Mouse (Mus musculus): Measurements from ENCODE around the gene Nudt3. TPM values are rescaled to one million over a fixed set of nuclear protein-coding genes. Genes with fewer than 3 reads are reported as not detected.
"Not testable (repeated sequence)": the region's sequence is repeated elsewhere in the genome, so short reads cannot be mapped to it uniquely, and the experiment has no call there.

The Nudt3 gene
- polyA plus RNA-seq, 1 experiment from 2014 or later, result 20.5 TPM

DNA sequence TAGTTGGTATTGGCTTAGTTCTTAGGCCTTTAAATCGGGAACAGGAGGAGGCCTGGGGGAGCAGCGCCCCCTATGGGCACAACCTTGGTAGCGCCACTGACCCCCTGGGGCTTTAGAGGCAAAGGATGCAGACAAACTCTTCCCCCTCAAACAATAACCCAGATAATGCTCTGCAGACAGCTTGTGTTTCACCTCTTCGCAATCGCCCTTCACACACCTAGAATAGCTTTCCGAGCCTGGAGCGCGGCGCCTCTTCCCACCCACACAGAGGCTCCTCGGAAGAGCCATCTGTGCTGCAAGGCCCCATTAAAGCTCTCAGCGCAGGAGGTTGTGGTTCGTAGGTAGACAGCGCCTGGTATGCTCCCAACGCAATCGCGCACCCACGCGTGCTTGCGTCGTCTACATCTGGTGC is 15.6 kb upstream of the Nudt3 start:
- no peak overlapping the region for H3K4me2 ChIP-seq (ENCODE audit: low read depth, low read length)
- no peak for ATAC-seq (ENCODE audit: low read depth)
- H3K9ac ChIP-seq (ENCODE audit: low read depth, low read length), result no peak overlapping the region
- H3K27me3 ChIP-seq (ENCODE audit: control insufficient read depth, insufficient read depth, low read depth, low read length), result no peaks in the 10 kb centered on the region
- H3K4me3 ChIP-seq (ENCODE audit: low read depth, low read length), result no peak overlapping the region
- no peak overlapping the region for H3K27ac ChIP-seq (ENCODE audit: low read length)
- WGBS (ENCODE audit: insufficient replicate concordance), result 77% methylated on average over 20 of the region's 20 CpGs
- no peaks in the 10 kb centered on the region for H3K36me3 ChIP-seq (ENCODE audit: control insufficient read depth, insufficient read depth)
- H3K4me1 ChIP-seq (ENCODE audit: control insufficient read depth, low read depth, low read length), result peaks cover 11% of the 10 kb centered on the region
- no peaks in the 10 kb centered on the region for H3K9me3 ChIP-seq (replicated peaks; ENCODE audit: control insufficient read depth, low read length)

DNA sequence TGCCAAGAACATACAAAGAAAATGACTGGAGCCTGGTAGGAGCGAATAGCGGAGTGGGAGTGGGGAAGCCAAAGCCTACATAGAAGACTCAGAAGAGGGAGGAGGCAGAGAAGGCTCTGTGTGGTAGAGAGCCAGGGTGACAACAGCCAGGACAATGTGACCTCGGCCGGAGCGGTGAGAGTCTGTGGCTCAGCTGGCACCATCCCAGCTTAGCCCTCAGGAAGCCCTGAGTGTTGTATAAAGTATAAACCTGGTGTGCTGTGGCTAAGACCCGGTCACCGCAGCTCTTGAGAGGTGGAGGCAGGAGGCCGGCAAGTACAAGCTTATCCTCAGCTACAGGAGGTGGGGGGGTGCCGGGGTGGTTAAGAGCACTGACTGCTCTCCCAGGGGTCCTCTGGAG is 14.0 kb upstream of the Nudt3 start:
- H3K4me2 ChIP-seq (ENCODE audit: low read depth, low read length), result no peak overlapping the region
- H3K36me3 ChIP-seq (ENCODE audit: control insufficient read depth, insufficient read depth), result peaks cover 11% of the 10 kb centered on the region
- WGBS (ENCODE audit: insufficient replicate concordance), result 76% methylated on average over 9 of the region's 9 CpGs
- H3K27me3 ChIP-seq (ENCODE audit: control insufficient read depth, insufficient read depth, low read depth, low read length), result no peaks in the 10 kb centered on the region
- no peak overlapping the region for H3K4me3 ChIP-seq (ENCODE audit: low read depth, low read length)
- H3K27ac ChIP-seq (ENCODE audit: low read length), result no peak overlapping the region
- ATAC-seq (ENCODE audit: low read depth), result no peak
- H3K9me3 ChIP-seq (replicated peaks; ENCODE audit: control insufficient read depth, low read length), result no peaks in the 10 kb centered on the region
- peaks cover 27% of the 10 kb centered on the region for H3K4me1 ChIP-seq (ENCODE audit: control insufficient read depth, low read depth, low read length)
- no peak overlapping the region for H3K9ac ChIP-seq (ENCODE audit: low read depth, low read length)

DNA sequence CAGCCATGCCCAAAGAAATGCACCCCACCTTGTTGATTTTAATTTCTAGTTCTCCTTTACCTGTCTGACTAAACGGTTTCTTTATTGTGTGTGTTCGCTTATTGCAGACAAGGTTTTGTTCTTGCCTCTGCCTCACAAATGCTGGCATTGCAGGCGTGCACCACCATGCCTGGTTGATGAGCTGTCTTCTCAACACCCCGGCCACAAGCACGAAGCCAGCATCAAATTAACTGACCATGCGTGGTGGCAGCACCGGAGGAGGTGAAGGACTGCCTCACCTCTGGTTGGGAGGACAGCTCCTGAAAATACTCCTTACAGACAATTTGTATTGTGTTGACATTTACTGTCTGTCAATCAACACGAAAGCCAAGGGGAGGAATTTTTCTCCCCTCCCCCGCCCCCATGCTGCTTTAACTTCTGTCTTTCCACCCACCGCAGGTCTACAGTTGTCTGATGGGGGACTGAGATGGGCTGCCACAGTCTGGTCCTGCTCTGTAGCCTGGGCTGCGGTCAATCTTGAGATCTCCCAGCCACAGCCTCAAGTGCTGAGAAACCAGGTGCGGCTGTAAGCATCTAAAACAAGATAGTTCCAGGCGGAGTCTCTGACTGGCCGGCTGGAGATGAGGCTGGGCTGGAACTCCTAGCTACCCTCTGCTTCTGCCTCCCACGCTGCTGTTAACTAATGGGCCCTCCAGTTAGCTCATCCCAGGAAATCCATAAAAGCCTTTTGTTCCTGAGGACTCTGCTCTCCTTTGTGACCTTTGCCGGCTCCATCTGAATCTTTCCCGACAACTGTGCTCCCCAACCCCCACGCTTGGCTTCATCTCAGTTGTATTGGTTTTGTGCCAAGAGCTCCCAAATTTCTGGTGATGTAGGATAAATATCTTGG is 13.1 kb upstream of the Nudt3 start, which contains the start of gene Rps10:
TSS of gene Rps10 (minus strand) at position 538 of the 889 bp plus-strand sequence.
- no peaks in the 10 kb centered on the region for H3K27me3 ChIP-seq (ENCODE audit: control insufficient read depth, insufficient read depth, low read depth, low read length)
- ATAC-seq (ENCODE audit: low read depth), result no peak

DNA sequence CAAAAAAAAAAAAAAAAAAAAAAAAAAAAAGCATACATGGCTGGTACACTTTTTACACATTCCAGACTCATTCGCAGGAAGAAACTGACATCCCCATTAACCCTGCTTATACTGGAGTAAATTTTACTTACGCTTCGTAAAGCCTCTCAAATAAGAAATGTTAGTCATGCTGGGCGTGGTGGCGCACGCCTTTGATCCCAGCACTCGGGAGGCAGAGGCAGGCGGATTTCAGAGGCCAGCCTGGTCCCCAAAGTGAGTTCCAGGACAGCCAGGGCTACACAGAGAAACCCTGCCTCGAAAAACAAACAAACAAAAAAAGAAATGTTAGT is 12.2 kb upstream of the Nudt3 start:
- Histone ChIP-seq H3K9ac (ENCODE audit: low read depth, low read length) (peak overlapping the region; percentile 61), H3K4me3 (ENCODE audit: low read depth, low read length) (peak overlapping the region; percentile 71), H3K4me1 (ENCODE audit: control insufficient read depth, low read depth, low read length) (peaks cover 32% of the 10 kb centered on the region), H3K27ac (ENCODE audit: low read length) (0 out of 2 replicates have a peak overlapping the region, but pooled peaks have one; percentile 43), H3K4me2 (ENCODE audit: low read depth, low read length) (peak overlapping the region; percentile 83), H3K36me3 (ENCODE audit: control insufficient read depth, insufficient read depth) (peaks cover 29% of the 10 kb centered on the region)
- H3K9me3 ChIP-seq (replicated peaks; ENCODE audit: control insufficient read depth, low read length); ATAC-seq (ENCODE audit: low read depth); H3K27me3 ChIP-seq (ENCODE audit: control insufficient read depth, insufficient read depth, low read depth, low read length): not testable (repeated sequence)
- WGBS (ENCODE audit: insufficient replicate concordance), result 20% methylated on average over 9 of the region's 9 CpGs

More for the DNA sequence above, 13.1 kb upstream of the Nudt3 start, which contains the start of gene Rps10:
- H3K9me3 ChIP-seq (replicated peaks; ENCODE audit: control insufficient read depth, low read length), result no peaks in the 10 kb centered on the region
- H3K27ac ChIP-seq (ENCODE audit: low read length), result peak within 1 kb of the TSS; percentile 43; the same call in 1 of the 2 replicates
- H3K36me3 ChIP-seq (ENCODE audit: control insufficient read depth, insufficient read depth), result peaks cover 20% of the 10 kb centered on the region
- H3K9ac ChIP-seq (ENCODE audit: low read depth, low read length), result peak within 1 kb of the TSS; percentile 61; the same call in 1 of the 2 replicates
- H3K4me2 ChIP-seq (ENCODE audit: low read depth, low read length), result peak within 1 kb of the TSS; percentile 83
- H3K4me1 ChIP-seq (ENCODE audit: control insufficient read depth, low read depth, low read length), result peaks cover 32% of the 10 kb centered on the region
- 49% methylated on average over 18 of the region's 18 CpGs for WGBS (ENCODE audit: insufficient replicate concordance)
- H3K4me3 ChIP-seq (ENCODE audit: low read depth, low read length), result peak within 1 kb of the TSS; percentile 71

DNA sequence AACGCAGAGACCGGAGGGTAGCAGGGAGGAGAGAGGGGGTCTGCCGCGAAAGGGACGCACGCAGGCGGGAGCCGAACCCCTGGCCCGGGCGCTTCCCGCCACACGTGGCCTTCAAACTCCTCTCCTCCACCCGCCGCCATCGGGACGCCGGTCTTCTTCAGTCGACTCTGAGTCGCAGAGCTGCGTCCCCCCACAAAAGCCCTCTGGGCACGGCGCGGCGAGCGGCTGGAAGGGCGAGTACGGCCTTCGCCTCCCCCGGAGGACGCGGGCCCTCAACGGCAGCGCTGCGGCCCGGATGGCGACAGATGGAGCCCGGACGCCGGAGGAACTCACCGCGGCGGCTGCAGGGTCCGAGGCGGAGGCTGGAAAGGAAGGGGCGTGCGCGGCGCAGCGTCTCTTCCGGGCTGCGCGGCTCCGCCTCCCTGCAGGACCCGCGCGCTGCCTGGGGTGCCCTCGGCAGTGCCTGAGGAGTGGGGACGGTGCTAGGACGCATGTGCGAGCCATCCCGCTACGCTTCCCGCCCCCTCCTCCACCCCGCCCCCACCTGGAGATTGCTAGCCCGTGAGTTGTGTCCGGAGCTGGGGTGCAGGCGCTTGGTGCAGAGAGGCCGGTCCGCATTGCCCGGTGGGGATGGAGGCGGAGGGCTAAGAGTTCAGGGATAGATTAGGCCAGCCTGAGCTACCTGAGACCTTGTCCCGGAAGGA is 11.7 kb upstream of the Nudt3 start, which contains the start of gene RPS10-NUDT3:
TSS of gene RPS10-NUDT3 (minus strand) at position 352 of the 704 bp plus-strand sequence.
- WGBS (ENCODE audit: insufficient replicate concordance), result under 1% methylated on average over 70 of the region's 72 CpGs

DNA sequence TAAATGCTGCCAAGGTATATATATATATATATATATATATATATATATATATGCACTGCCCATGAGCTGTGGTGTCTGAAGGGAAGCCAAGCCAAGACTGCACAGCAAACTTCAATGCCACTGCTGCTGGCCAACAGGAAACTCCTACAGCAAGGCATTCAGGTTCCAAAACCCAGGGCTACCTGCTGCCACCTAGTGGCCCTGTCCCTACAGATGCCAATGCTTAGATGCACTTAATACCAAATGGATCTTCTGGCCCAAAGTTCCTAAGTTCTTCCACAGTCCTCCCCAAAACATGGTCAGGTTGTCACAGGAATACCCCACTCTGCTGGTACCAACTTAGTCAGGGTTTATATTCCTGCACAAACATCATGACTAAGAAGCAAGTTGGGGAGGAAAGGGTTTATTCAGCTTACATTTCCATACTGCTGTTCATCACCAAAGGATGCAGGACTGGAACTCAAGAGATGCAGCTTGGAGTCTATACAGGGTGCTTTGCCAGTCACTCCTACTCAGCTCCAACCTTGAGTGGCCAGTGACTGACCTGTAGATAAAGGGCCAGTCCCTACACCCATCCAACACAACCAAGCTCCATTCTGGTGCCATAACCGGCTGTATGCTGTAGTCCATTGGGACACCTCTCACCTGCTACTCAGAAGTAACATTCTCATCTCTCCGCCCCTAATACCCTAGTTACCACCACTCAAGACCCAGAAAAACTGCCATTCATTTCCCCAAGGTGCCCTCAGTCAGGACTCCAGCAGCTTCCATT is 6.1 kb upstream of the Nudt3 start:
- no peak overlapping the region for H3K4me2 ChIP-seq (ENCODE audit: low read depth, low read length)
- peak; percentile 24; the same call in 1 of the 2 replicates for ATAC-seq (ENCODE audit: low read depth)
- H3K36me3 ChIP-seq (ENCODE audit: control insufficient read depth, insufficient read depth), result peaks cover 35% of the 10 kb centered on the region
- no peak overlapping the region for H3K27ac ChIP-seq (ENCODE audit: low read length)
- no peaks in the 10 kb centered on the region for H3K9me3 ChIP-seq (replicated peaks; ENCODE audit: control insufficient read depth, low read length)
- H3K4me3 ChIP-seq (ENCODE audit: low read depth, low read length), result no peak overlapping the region
- WGBS (ENCODE audit: insufficient replicate concordance), result 68% methylated on average over 2 of the region's 2 CpGs
- H3K27me3 ChIP-seq (ENCODE audit: control insufficient read depth, insufficient read depth, low read depth, low read length), result no peaks in the 10 kb centered on the region
- H3K4me1 ChIP-seq (ENCODE audit: control insufficient read depth, low read depth, low read length), result peaks cover 30% of the 10 kb centered on the region
- no peak overlapping the region for H3K9ac ChIP-seq (ENCODE audit: low read depth, low read length)

More for the DNA sequence above, 11.7 kb upstream of the Nudt3 start, which contains the start of gene RPS10-NUDT3:
- H3K36me3 ChIP-seq (ENCODE audit: control insufficient read depth, insufficient read depth), result peaks cover 34% of the 10 kb centered on the region
- peak; percentile 97 for ATAC-seq (ENCODE audit: low read depth)
- peak within 1 kb of the TSS; percentile 83 for H3K4me2 ChIP-seq (ENCODE audit: low read depth, low read length)
- H3K27ac ChIP-seq (ENCODE audit: low read length), result peak within 1 kb of the TSS; percentile 43
- peaks cover 32% of the 10 kb centered on the region for H3K4me1 ChIP-seq (ENCODE audit: control insufficient read depth, low read depth, low read length)
- peak within 1 kb of the TSS; percentile 74 for H3K9ac ChIP-seq (ENCODE audit: low read depth, low read length)
- H3K4me3 ChIP-seq (ENCODE audit: low read depth, low read length), result peak within 1 kb of the TSS; percentile 71
- no peaks in the 10 kb centered on the region for H3K9me3 ChIP-seq (replicated peaks; ENCODE audit: control insufficient read depth, low read length)
- no peaks in the 10 kb centered on the region for H3K27me3 ChIP-seq (ENCODE audit: control insufficient read depth, insufficient read depth, low read depth, low read length)

DNA sequence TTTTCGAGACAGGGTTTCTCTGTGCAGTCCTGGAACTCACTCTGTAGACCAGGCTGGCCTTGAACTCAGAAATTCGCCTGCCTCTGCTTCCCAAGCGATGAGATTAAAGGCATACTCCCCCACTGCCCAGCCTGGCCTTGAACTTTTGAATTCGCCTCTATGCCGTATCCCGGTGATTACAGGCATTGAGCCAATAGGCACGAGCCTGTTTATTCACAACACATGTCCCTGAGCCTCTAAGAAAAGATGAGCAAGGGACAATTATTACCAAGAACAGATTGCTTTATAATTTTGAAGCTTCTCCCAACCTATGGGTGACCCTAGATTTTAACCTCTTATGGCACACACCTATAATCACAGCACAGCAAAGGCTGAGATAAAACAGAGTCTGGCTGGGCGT is 5.1 kb upstream of the Nudt3 start:
- Histone ChIP-seq H3K4me2 (ENCODE audit: low read depth, low read length) (no peak overlapping the region), H3K27ac (ENCODE audit: low read length) (no peak overlapping the region), H3K9ac (ENCODE audit: low read depth, low read length) (no peak overlapping the region), H3K4me1 (ENCODE audit: control insufficient read depth, low read depth, low read length) (peaks cover 32% of the 10 kb centered on the region), H3K9me3 (replicated peaks; ENCODE audit: control insufficient read depth, low read length) (no peaks in the 10 kb centered on the region), H3K36me3 (ENCODE audit: control insufficient read depth, insufficient read depth) (peaks cover 34% of the 10 kb centered on the region), H3K27me3 (ENCODE audit: control insufficient read depth, insufficient read depth, low read depth, low read length) (no peaks in the 10 kb centered on the region), H3K4me3 (ENCODE audit: low read depth, low read length) (no peak overlapping the region)
- no peak for ATAC-seq (ENCODE audit: low read depth)
- WGBS (ENCODE audit: insufficient replicate concordance), result 72% methylated on average over 8 of the region's 8 CpGs

DNA sequence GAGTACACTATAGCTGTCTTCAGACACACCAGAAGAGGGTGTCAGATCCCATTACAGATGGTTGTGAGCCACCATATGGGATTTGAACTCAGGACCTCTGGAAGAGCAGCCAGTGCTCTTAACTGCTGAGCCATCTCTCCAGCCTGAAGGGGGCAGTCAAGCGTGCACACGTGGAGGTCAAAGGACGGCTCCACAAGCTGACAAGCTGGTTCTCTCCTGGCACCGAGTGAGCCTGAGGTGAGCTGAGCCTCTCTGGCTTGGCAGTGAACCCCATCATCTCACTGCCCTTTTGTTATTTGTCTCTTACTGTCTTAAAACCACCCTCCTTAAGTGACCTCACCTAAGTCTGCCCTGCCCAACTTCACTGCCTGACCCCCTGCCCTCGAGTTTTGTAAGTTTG is 4.2 kb upstream of the Nudt3 start:
- 30% methylated on average over 5 of the region's 5 CpGs for WGBS (ENCODE audit: insufficient replicate concordance)
- Histone ChIP-seq H3K27me3 (ENCODE audit: control insufficient read depth, insufficient read depth, low read depth, low read length) (no peaks in the 10 kb centered on the region), H3K36me3 (ENCODE audit: control insufficient read depth, insufficient read depth) (peaks cover 25% of the 10 kb centered on the region)

More for the DNA sequence above, 4.2 kb upstream of the Nudt3 start:
- no peak overlapping the region for H3K9ac ChIP-seq (ENCODE audit: low read depth, low read length)
- no peaks in the 10 kb centered on the region for H3K9me3 ChIP-seq (replicated peaks; ENCODE audit: control insufficient read depth, low read length)
- H3K4me2 ChIP-seq (ENCODE audit: low read depth, low read length), result no peak overlapping the region
- peaks cover 23% of the 10 kb centered on the region for H3K4me1 ChIP-seq (ENCODE audit: control insufficient read depth, low read depth, low read length)
- no peak overlapping the region for H3K4me3 ChIP-seq (ENCODE audit: low read depth, low read length)
- no peak overlapping the region for H3K27ac ChIP-seq (ENCODE audit: low read length)
- ATAC-seq (ENCODE audit: low read depth), result no peak
